Mouse (Mus musculus): ENCODE data around the gene Pi4ka. TPM values are rescaled to one million over a fixed set of nuclear protein-coding genes. Genes with fewer than 3 reads are reported as not detected.

Pi4ka gene
- polyA plus RNA-seq, 1 experiment from 2014 or later = 29.9 TPM

DNA sequence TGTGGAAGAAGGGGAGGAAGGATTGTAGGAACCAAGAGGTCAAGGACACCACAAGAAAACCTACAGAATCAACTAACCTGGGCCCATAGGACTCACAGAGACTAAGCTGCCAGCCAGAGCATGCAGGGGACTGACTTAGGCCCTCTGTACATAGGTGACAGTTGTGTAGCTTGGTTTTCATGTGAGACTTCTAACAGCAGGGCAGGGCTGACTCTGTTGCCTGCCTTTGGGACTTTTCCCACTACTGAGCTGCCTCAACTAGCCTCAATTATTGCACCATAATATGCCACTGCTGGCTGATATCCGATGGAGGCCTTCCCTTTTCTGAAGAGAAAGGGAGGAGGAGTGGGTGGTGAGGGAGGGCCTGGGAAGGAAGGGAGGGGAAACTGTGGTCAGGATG lies 59.3 kb downstream of the Pi4ka start:
- H3K4me3 ChIP-seq (ENCODE audit: low read depth, low read length) = no peak overlapping the region
- 83% methylated on average over 1 of the region's 1 CpGs for WGBS

DNA sequence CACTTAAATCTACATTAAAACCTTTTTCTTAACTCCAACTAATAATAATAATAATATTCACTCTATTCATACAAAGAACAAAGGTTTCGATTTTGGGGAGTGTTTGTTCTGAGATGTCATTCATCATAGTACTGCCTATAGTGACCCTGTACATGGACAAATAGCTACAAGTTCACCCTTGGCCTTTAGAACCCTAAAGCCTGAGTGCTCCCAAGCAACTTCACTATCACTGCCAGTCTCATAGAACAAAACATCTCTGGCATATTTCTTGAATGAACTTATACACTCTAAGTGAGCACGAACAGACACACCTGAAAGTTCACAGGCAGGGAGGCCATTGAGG lies 60.3 kb downstream of the Pi4ka start:
- Histone ChIP-seq H3K4me3 (ENCODE audit: low read depth, low read length) (no peak overlapping the region), H3K4me2 (ENCODE audit: low read depth, low read length) (no peak overlapping the region), H3K36me3 (replicated peaks; ENCODE audit: control insufficient read depth, insufficient read depth, low read depth, low read length) (no peaks in the 10 kb centered on the region; the same call in 1 of the 2 replicates), H3K9me3 (replicated peaks; ENCODE audit: control insufficient read depth, low read length) (no peaks in the 10 kb centered on the region), H3K27me3 (ENCODE audit: control insufficient read depth, insufficient read depth, low read length) (no peaks in the 10 kb centered on the region), H3K9ac (replicated peaks; ENCODE audit: low read length) (no peak overlapping the region), H3K27ac (replicated peaks; ENCODE audit: low read depth, low read length) (no peak overlapping the region), H3K4me1 (ENCODE audit: control insufficient read depth, insufficient read depth, low read length) (no peaks in the 10 kb centered on the region)
- 87% methylated on average over 2 of the region's 2 CpGs for WGBS
- ATAC-seq (replicated peaks; ENCODE audit: insufficient number of reproducible peaks, low FRiP score, low TSS enrichment, low read depth) = no peak
- DNase-seq (ENCODE audit: low spot score) = no peak

More for the DNA sequence above, 59.3 kb downstream of the Pi4ka start:
- no peak overlapping the region for H3K9ac ChIP-seq (replicated peaks; ENCODE audit: low read length)
- no peaks in the 10 kb centered on the region for H3K27me3 ChIP-seq (ENCODE audit: control insufficient read depth, insufficient read depth, low read length)
- H3K9me3 ChIP-seq (replicated peaks; ENCODE audit: control insufficient read depth, low read length) = no peaks in the 10 kb centered on the region
- no peaks in the 10 kb centered on the region; the same call in 1 of the 2 replicates for H3K36me3 ChIP-seq (replicated peaks; ENCODE audit: control insufficient read depth, insufficient read depth, low read depth, low read length)
- no peak overlapping the region for H3K27ac ChIP-seq (replicated peaks; ENCODE audit: low read depth, low read length)
- no peak overlapping the region for H3K4me2 ChIP-seq (ENCODE audit: low read depth, low read length)
- no peak for DNase-seq (ENCODE audit: low spot score)
- H3K4me1 ChIP-seq (ENCODE audit: control insufficient read depth, insufficient read depth, low read length) = no peaks in the 10 kb centered on the region
- ATAC-seq (replicated peaks; ENCODE audit: insufficient number of reproducible peaks, low FRiP score, low TSS enrichment, low read depth) = no peak

DNA sequence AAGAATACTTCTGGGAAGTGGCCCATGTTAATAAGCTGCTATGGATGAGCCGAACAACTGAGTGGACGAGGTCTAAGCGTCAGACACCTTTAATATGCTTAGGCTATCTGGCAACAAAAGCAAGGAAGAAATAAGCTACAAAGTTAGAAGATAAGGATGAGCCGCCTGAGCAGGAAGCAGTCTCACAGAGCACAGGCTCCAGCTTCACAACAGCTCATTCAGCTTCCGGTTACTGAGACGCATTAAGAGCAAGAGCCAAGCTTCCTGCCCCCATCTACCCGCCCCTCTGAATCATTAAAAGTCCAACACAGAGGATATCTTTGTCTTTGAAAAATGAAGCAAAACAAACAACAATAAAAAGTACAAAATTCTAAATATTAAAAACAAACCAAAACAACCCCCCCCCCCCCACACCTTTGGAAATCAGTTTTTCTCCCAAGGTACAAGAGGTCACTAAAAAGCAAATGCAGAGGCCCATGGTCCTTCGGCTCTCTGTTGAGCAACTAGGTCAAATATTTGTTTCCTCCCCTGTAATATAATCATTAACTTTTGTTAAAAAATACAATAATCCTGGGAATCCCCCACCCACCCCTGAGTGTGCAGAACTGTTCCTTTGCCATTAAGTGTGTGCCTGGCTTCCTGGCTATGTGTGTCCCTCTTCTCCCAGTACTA lies 60.8 kb downstream of the Pi4ka start:
- 77% methylated on average over 8 of the region's 8 CpGs for WGBS
- Histone ChIP-seq H3K9me3 (replicated peaks; ENCODE audit: control insufficient read depth, low read length) (no peaks in the 10 kb centered on the region), H3K27ac (replicated peaks; ENCODE audit: low read depth, low read length) (no peak overlapping the region), H3K36me3 (replicated peaks; ENCODE audit: control insufficient read depth, insufficient read depth, low read depth, low read length) (no peaks in the 10 kb centered on the region; the same call in 1 of the 2 replicates), H3K4me2 (ENCODE audit: low read depth, low read length) (no peak overlapping the region), H3K27me3 (ENCODE audit: control insufficient read depth, insufficient read depth, low read length) (no peaks in the 10 kb centered on the region), H3K4me1 (ENCODE audit: control insufficient read depth, insufficient read depth, low read length) (no peaks in the 10 kb centered on the region), H3K4me3 (ENCODE audit: low read depth, low read length) (no peak overlapping the region), H3K9ac (replicated peaks; ENCODE audit: low read length) (no peak overlapping the region)
- DNase-seq (ENCODE audit: low spot score) (no peak), ATAC-seq (replicated peaks; ENCODE audit: insufficient number of reproducible peaks, low FRiP score, low TSS enrichment, low read depth) (no peak)

DNA sequence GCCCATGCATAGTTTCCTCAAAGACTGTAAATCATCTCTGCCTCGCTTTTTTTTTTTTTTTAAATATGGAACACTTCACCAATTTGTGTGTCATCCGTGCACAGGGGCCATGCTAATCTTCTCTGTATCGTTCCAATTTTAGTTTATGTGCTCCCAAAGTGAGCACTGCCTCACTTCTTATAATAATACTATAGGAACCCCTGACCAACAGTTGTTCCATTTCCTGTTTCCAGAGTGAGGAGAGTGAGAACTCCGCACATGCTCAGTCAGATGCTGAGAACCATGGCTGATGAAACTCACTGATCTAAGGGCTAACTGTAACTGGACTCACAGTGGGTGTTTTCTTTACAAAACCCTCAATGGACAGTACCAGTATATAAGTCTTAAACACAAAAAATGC lies 64.3 kb downstream of the Pi4ka start:
- Histone ChIP-seq H3K36me3 (replicated peaks; ENCODE audit: control insufficient read depth, insufficient read depth, low read depth, low read length) (no peaks in the 10 kb centered on the region; the same call in 1 of the 2 replicates), H3K4me1 (ENCODE audit: control insufficient read depth, insufficient read depth, low read length) (no peaks in the 10 kb centered on the region), H3K27ac (replicated peaks; ENCODE audit: low read depth, low read length) (no peak overlapping the region), H3K9me3 (replicated peaks; ENCODE audit: control insufficient read depth, low read length) (no peaks in the 10 kb centered on the region), H3K27me3 (ENCODE audit: control insufficient read depth, insufficient read depth, low read length) (no peaks in the 10 kb centered on the region), H3K4me3 (ENCODE audit: low read depth, low read length) (no peak overlapping the region), H3K4me2 (ENCODE audit: low read depth, low read length) (no peak overlapping the region), H3K9ac (replicated peaks; ENCODE audit: low read length) (no peak overlapping the region)
- DNase-seq (ENCODE audit: low spot score) = no peak
- ATAC-seq (replicated peaks; ENCODE audit: insufficient number of reproducible peaks, low FRiP score, low TSS enrichment, low read depth) = no peak
- 89% methylated on average over 4 of the region's 4 CpGs for WGBS

DNA sequence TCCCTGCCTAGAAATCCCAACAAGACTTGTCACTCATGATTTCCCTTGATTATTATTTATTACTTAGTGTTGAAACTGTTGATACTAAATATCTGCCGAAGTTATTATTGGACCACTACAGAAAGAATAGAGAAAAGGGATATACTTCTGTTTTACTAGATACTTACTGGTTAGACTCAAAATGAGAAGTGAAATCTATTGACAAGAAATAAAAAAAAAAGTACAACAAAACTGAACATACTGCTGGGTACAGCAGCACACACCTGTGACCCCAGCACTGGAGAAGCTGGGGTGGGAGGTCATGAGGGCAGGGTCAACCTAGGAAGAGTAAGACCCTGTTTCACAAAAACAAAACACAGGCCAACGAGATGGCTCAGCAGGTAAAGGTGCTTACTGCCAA lies 65.4 kb downstream of the Pi4ka start:
- H3K27ac ChIP-seq (replicated peaks; ENCODE audit: low read depth, low read length) = no peak overlapping the region
- WGBS = 85% methylated on average over 2 of the region's 2 CpGs
- no peaks in the 10 kb centered on the region for H3K4me1 ChIP-seq (ENCODE audit: control insufficient read depth, insufficient read depth, low read length)

DNA sequence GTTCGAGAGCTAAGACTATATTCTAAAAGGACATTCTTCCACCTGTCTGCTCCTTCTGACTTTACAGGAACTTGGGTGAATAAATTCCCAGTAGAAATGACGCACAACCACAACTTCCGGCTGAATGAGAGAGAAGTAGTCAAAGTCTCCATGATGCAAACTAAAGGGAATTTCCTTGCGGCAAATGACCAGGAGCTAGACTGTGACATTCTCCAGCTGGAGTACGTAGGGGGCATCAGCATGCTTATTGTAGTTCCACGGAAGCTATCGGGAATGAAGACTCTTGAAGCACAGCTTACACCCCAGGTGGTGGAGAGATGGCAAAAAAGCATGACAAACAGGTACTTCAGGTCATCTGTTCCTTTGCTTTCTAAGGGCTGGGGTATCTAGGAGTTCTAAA lies 66.4 kb downstream of the Pi4ka start:
- ATAC-seq (replicated peaks; ENCODE audit: insufficient number of reproducible peaks, low FRiP score, low TSS enrichment, low read depth) (no peak), DNase-seq (ENCODE audit: low spot score) (no peak)
- WGBS = 88% methylated on average over 7 of the region's 7 CpGs
- Histone ChIP-seq H3K36me3 (replicated peaks; ENCODE audit: control insufficient read depth, insufficient read depth, low read depth, low read length) (no peaks in the 10 kb centered on the region; the same call in 1 of the 2 replicates), H3K4me2 (ENCODE audit: low read depth, low read length) (no peak overlapping the region), H3K4me3 (ENCODE audit: low read depth, low read length) (no peak overlapping the region), H3K9ac (replicated peaks; ENCODE audit: low read length) (no peak overlapping the region), H3K27me3 (ENCODE audit: control insufficient read depth, insufficient read depth, low read length) (no peaks in the 10 kb centered on the region), H3K4me1 (ENCODE audit: control insufficient read depth, insufficient read depth, low read length) (no peaks in the 10 kb centered on the region), H3K27ac (replicated peaks; ENCODE audit: low read depth, low read length) (no peak overlapping the region), H3K9me3 (replicated peaks; ENCODE audit: control insufficient read depth, low read length) (no peaks in the 10 kb centered on the region)

More for the DNA sequence above, 65.4 kb downstream of the Pi4ka start:
- no peak overlapping the region for H3K9ac ChIP-seq (replicated peaks; ENCODE audit: low read length)
- no peak overlapping the region for H3K4me3 ChIP-seq (ENCODE audit: low read depth, low read length)
- no peak for ATAC-seq (replicated peaks; ENCODE audit: insufficient number of reproducible peaks, low FRiP score, low TSS enrichment, low read depth)
- H3K27me3 ChIP-seq (ENCODE audit: control insufficient read depth, insufficient read depth, low read length) = no peaks in the 10 kb centered on the region
- DNase-seq (ENCODE audit: low spot score) = no peak
- H3K36me3 ChIP-seq (replicated peaks; ENCODE audit: control insufficient read depth, insufficient read depth, low read depth, low read length) = no peaks in the 10 kb centered on the region; the same call in 1 of the 2 replicates
- no peaks in the 10 kb centered on the region for H3K9me3 ChIP-seq (replicated peaks; ENCODE audit: control insufficient read depth, low read length)
- H3K4me2 ChIP-seq (ENCODE audit: low read depth, low read length) = no peak overlapping the region

DNA sequence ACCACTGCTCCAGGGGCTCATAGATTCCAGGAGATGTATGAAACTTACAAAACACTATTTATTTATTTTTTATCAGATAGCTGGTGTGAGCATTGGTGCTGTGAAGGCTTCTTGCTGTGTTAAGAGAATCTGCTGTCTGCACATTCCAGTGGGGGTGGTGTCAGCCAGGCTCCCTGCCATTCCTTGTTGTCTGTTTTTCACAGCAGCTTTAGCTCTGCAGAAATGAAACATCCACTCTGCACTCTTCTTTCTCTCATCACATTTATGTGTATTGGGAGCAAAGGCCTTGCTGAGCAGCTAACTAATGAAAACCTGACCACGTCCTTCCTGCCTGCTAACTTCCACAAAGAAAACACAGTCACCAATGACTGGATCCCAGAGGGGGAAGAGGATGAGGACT lies 70.0 kb downstream of the Pi4ka start:
- H3K27ac ChIP-seq (replicated peaks; ENCODE audit: low read depth, low read length) = no peak overlapping the region
- no peak overlapping the region for H3K4me2 ChIP-seq (ENCODE audit: low read depth, low read length)
- WGBS = 46% methylated on average over 1 of the region's 1 CpGs
- no peaks in the 10 kb centered on the region for H3K36me3 ChIP-seq (replicated peaks; ENCODE audit: control insufficient read depth, insufficient read depth, low read depth, low read length)
- ATAC-seq (replicated peaks; ENCODE audit: insufficient number of reproducible peaks, low FRiP score, low TSS enrichment, low read depth) (no peak), DNase-seq (ENCODE audit: low spot score) (no peak)
- H3K4me3 ChIP-seq (ENCODE audit: low read depth, low read length) = no peak overlapping the region
- no peaks in the 10 kb centered on the region for H3K27me3 ChIP-seq (ENCODE audit: control insufficient read depth, insufficient read depth, low read length)
- no peaks in the 10 kb centered on the region for H3K4me1 ChIP-seq (ENCODE audit: control insufficient read depth, insufficient read depth, low read length)
- H3K9me3 ChIP-seq (replicated peaks; ENCODE audit: control insufficient read depth, low read length) = no peaks in the 10 kb centered on the region
- H3K9ac ChIP-seq (replicated peaks; ENCODE audit: low read length) = no peak overlapping the region

DNA sequence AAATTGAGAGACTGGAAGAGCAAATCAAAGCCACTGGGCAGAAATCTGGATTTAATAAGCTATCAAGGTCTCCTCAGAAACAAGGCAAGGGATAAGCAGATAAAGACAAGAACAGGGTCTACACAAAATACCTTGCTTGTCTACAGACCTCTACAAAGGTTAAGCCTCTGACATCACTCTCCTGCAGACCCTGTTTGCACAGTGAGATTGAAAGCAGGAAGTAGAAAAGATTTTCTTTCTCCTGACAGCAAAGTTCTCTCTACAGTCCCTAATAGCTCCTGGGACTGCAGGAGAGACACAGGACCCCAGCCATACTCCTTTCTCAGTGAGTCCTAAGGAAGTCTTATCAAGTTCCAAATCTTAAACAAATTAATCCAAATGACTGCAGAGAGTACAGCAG lies 71.5 kb downstream of the Pi4ka start:
- Histone ChIP-seq H3K36me3 (replicated peaks; ENCODE audit: control insufficient read depth, insufficient read depth, low read depth, low read length) (no peaks in the 10 kb centered on the region), H3K9ac (replicated peaks; ENCODE audit: low read length) (no peak overlapping the region), H3K9me3 (replicated peaks; ENCODE audit: control insufficient read depth, low read length) (no peaks in the 10 kb centered on the region), H3K4me1 (ENCODE audit: control insufficient read depth, insufficient read depth, low read length) (no peaks in the 10 kb centered on the region), H3K27ac (replicated peaks; ENCODE audit: low read depth, low read length) (no peak overlapping the region), H3K4me2 (ENCODE audit: low read depth, low read length) (no peak overlapping the region), H3K4me3 (ENCODE audit: low read depth, low read length) (no peak overlapping the region), H3K27me3 (ENCODE audit: control insufficient read depth, insufficient read depth, low read length) (no peaks in the 10 kb centered on the region)
- ATAC-seq (replicated peaks; ENCODE audit: insufficient number of reproducible peaks, low FRiP score, low TSS enrichment, low read depth) (no peak), DNase-seq (ENCODE audit: low spot score) (no peak)

Data from embryonic facial prominence, embryonic 11.5 days (tissue).